Mouse (Mus musculus): ENCODE measurements around the gene Cept1.

DNA sequence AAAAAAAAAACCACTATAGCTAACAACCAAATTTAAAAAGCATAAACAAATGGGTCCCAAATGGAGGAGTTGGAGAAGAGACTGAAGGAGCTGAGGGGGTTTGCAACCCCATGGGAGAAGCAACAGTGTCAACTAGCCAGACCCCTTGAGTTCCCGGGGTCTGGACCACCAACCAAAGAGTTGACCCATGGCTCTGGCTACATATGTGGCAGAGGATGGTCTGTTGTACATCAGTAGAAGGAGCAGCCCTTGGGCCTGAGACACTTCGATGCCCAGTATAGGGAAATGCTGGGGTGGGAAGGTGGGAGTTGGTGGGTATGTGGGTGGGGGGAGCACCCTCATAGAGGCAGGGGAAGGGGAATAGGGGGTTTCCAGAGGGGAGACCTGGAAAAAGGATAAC, 31.7 kb upstream of the Cept1 start:
- TF ChIP-seq CTCF (conservative IDR thresholded peaks at IDR 0.05; ENCODE audit: low read length) (no peak), POU5F1 (IDR thresholded peaks at IDR 0.05; ENCODE audit: borderline replicate concordance, low read length) (no peak)
